Comparison of ENCODE assay signal across 8 mouse cellular contexts in the genomic region with DNA sequence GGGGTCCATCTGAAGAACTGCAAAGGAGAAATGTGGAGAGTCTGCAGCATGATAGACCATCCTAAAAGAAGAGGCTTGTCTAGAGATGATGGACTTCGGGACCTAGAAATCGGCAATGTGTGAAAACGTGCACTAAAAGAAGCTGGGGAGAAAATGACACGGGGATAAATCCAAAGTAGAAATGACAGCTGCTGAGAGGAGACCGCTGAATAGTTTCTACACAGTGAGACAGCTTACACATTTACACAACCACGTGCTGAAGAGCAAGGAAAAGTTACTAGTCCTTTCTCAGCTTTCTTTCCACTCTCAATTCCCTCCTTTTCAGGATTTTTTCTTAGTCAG. TPM values are rescaled to one million over a fixed set of nuclear protein-coding genes. Genes with fewer than 3 reads are reported as not detected.
DNase-seq lines count a peak whose midpoint lies in the region; ATAC-seq and TF ChIP-seq lines count a peak whose summit lies in the region.

No protein-coding gene starts in this region.

- H3K4me2 ChIP-seq in kidney, embryonic 14.5 days (replicated peaks; ENCODE audit: low read depth, low read length): peak overlapping the region; percentile 82
- H3K4me2 ChIP-seq in hindbrain, embryonic 16.5 days (ENCODE audit: low read length): peak overlapping the region; percentile 99
- peak overlapping the region; percentile 100 for H3K4me2 ChIP-seq in midbrain, embryonic 15.5 days

- H3K27ac ChIP-seq in kidney, embryonic 14.5 days (ENCODE audit: low read depth, low read length): no peak overlapping the region
- no peak overlapping the region for H3K27ac ChIP-seq in cortical plate, adult 2 months (ENCODE audit: insufficient read depth, low read length)
- H3K27ac ChIP-seq in hindbrain, embryonic 16.5 days (ENCODE audit: low read depth, low read length): no peak overlapping the region
- no peak overlapping the region for H3K27ac ChIP-seq in midbrain, embryonic 15.5 days

- H3K9me3 ChIP-seq in kidney, embryonic 14.5 days (ENCODE audit: control insufficient read depth, low read length): no peaks in the 10 kb centered on the region
- H3K9me3 ChIP-seq in hindbrain, embryonic 16.5 days (ENCODE audit: control insufficient read depth, low read length): no peaks in the 10 kb centered on the region
- no peaks in the 10 kb centered on the region for H3K9me3 ChIP-seq in midbrain, embryonic 15.5 days

- ATAC-seq in kidney, embryonic 14.5 days (ENCODE audit: low FRiP score, low TSS enrichment): no peak
- ATAC-seq in hindbrain, embryonic 16.5 days: no peak
- ATAC-seq in midbrain, embryonic 15.5 days (replicated peaks): no peak

- H3K27me3 ChIP-seq in kidney, embryonic 14.5 days (ENCODE audit: control insufficient read depth, insufficient read depth, low read length): no peaks in the 10 kb centered on the region
- H3K27me3 ChIP-seq in hindbrain, embryonic 16.5 days (replicated peaks; ENCODE audit: control insufficient read depth, insufficient read depth, low read length): no peaks in the 10 kb centered on the region
- H3K27me3 ChIP-seq in midbrain, embryonic 15.5 days (replicated peaks): no peaks in the 10 kb centered on the region

- no peaks in the 10 kb centered on the region for H3K36me3 ChIP-seq in kidney, embryonic 14.5 days (ENCODE audit: control insufficient read depth, insufficient read depth, low read length)
- H3K36me3 ChIP-seq in hindbrain, embryonic 16.5 days (ENCODE audit: control insufficient read depth, insufficient read depth, low read length): no peaks in the 10 kb centered on the region
- H3K36me3 ChIP-seq in midbrain, embryonic 15.5 days (replicated peaks): no peaks in the 10 kb centered on the region

- H3K9ac ChIP-seq in kidney, embryonic 14.5 days (ENCODE audit: low read depth, low read length): no peak overlapping the region
- no peak overlapping the region for H3K9ac ChIP-seq in hindbrain, embryonic 16.5 days (ENCODE audit: low read depth, low read length)
- peak overlapping the region; percentile 14; the same call in 1 of the 2 replicates for H3K9ac ChIP-seq in midbrain, embryonic 15.5 days

- WGBS in kidney, embryonic 14.5 days: 9% methylated on average over 6 of the region's 6 CpGs
- 5% methylated on average over 6 of the region's 6 CpGs for WGBS in hindbrain, embryonic 16.5 days
- WGBS in midbrain, embryonic 15.5 days: 5% methylated on average over 6 of the region's 6 CpGs

- no peak for TF ChIP-seq POLR2A in cortical plate, adult 2 months (IDR thresholded peaks at IDR 0.05; ENCODE audit: extremely low read depth, insufficient read depth, low read length)

- no peaks in the 10 kb centered on the region for H3K4me1 ChIP-seq in kidney, embryonic 14.5 days (ENCODE audit: control insufficient read depth, insufficient read depth, low read length)
- no peaks in the 10 kb centered on the region for H3K4me1 ChIP-seq in cortical plate, adult 2 months (ENCODE audit: control insufficient read depth, insufficient read depth, low read length)
- peaks cover 6% of the 10 kb centered on the region for H3K4me1 ChIP-seq in hindbrain, embryonic 16.5 days (ENCODE audit: control insufficient read depth, insufficient read depth, low read depth, low read length)
- peaks cover 12% of the 10 kb centered on the region for H3K4me1 ChIP-seq in midbrain, embryonic 15.5 days

- DNase-seq in kidney, postnatal 10 days: no peak
- no peak for DNase-seq in urinary bladder, adult 2 months (ENCODE audit: low spot score)
- no peak for DNase-seq in frontal cortex, adult 2 months (ENCODE audit: extremely low spot score in 1 of 2, low spot score in 1 of 2)
- no peak for DNase-seq in ovary, postnatal 14 days (ENCODE audit: low spot score)

- peak overlapping the region; percentile 51 for H3K4me3 ChIP-seq in kidney, embryonic 14.5 days (ENCODE audit: low read length)
- peak overlapping the region; percentile 84; the same call in 1 of the 2 replicates for H3K4me3 ChIP-seq in cortical plate, adult 2 months (ENCODE audit: insufficient read depth, low read length)
- peak overlapping the region; percentile 71 for H3K4me3 ChIP-seq in hindbrain, embryonic 16.5 days (ENCODE audit: low read length)
- peak overlapping the region; percentile 73 for H3K4me3 ChIP-seq in midbrain, embryonic 15.5 days

- no peak for TF ChIP-seq CTCF in cortical plate, adult 2 months (IDR thresholded peaks at IDR 0.05; ENCODE audit: extremely low read depth, insufficient read depth, low read length)

RNA-seq across cellular contexts. Expression of gene Etv1, which starts 1.3 kb away (rescaled TPM):
- polyA plus RNA-seq in kidney, embryonic 14.5 days (2014; fragmentation: Nextera tagmentation; extraction: Ambion mirVana): 9.3 and 12.7 TPM in 2 replicates
- 31.5 and 34.6 TPM in 2 replicates for polyA plus RNA-seq in cortical plate, adult 2 months (2012; rRNA removed)
- polyA plus RNA-seq in hindbrain, embryonic 16.5 days (2015; fragmentation: Nextera tagmentation; extraction: Ambion mirVana): 25.8 and 34.7 TPM in 2 replicates
- polyA plus RNA-seq in midbrain, embryonic 15.5 days (2015; fragmentation: Nextera tagmentation; extraction: Ambion mirVana): 21.2 and 22.6 TPM in 2 replicates
- polyA plus RNA-seq in urinary bladder, adult 2 months (2012; rRNA removed): 3.3 and 4.1 TPM in 2 replicates
- 43.0 and 48.2 TPM in 2 replicates for polyA plus RNA-seq in frontal cortex, adult 2 months (2012; rRNA removed)
